Mouse (Mus musculus): ENCODE measurements at regions not wholly inside any gene's neighbourhood (a gene's known extent, or its start where the extent isn't known, plus 50 kb on each side); places are given as distances from the start of the nearest gene placed in this dataset.
A peak's percentile ranks its signal among the peaks of the same experiment; 100 is the strongest.
"Not testable (repeated sequence)": the region's sequence is repeated elsewhere in the genome, so short reads cannot be mapped to it uniquely, and the experiment has no call there.

- DNase-seq, result no peak
These were observed 155.6 kb upstream of the Ipo5 start for GRCm38 (mm10) chr14:120755389-120755788.

GRCm38 (mm10) chr14:120758200-120758830 is 152.7 kb upstream of the Ipo5 start:
- DNase-seq, result no peak

- peak; percentile 76 to 78 for DNase-seq
These were observed 148.9 kb upstream of the Ipo5 start for GRCm38 (mm10) chr14:120762168-120762567.

GRCm38 (mm10) chr14:120762733-120763132 is 148.3 kb upstream of the Ipo5 start:
- peak; percentile 28 to 38 for DNase-seq

GRCm38 (mm10) chr14:120763796-120764195 is 147.2 kb upstream of the Ipo5 start:
- no peak for DNase-seq

GRCm38 (mm10) chr14:120764386-120764785 is 146.6 kb upstream of the Ipo5 start:
- DNase-seq, result no peak

- no peak for DNase-seq
These were observed 144.6 kb upstream of the Ipo5 start for GRCm38 (mm10) chr14:120766451-120766850.

GRCm38 (mm10) chr14:120770579-120770978 is 140.4 kb upstream of the Ipo5 start:
- no peak for DNase-seq

GRCm38 (mm10) chr14:120773001-120773400 is 138.0 kb upstream of the Ipo5 start:
- not testable (repeated sequence) for DNase-seq

GRCm38 (mm10) chr14:120791828-120792554 is 119.0 kb upstream of the Ipo5 start:
- DNase-seq, result peak in 1 of 2 experiments; percentile 39

GRCm38 (mm10) chr14:120797916-120798490 is 113.0 kb upstream of the Ipo5 start:
- no peak for DNase-seq

- no peak for DNase-seq
These were observed 107.8 kb upstream of the Ipo5 start for GRCm38 (mm10) chr14:120803191-120803590.

- DNase-seq, result no peak
These were observed 107.3 kb upstream of the Ipo5 start for GRCm38 (mm10) chr14:120803739-120804138.

GRCm38 (mm10) chr14:120804183-120804848 is 106.7 kb upstream of the Ipo5 start:
- no peak for DNase-seq

GRCm38 (mm10) chr14:120805137-120805536 is 105.9 kb upstream of the Ipo5 start:
- no peak for DNase-seq

GRCm38 (mm10) chr14:120805816-120806552 is 105.0 kb upstream of the Ipo5 start:
- not testable (repeated sequence) for DNase-seq

GRCm38 (mm10) chr14:120806553-120806893 is 104.5 kb upstream of the Ipo5 start:
- DNase-seq, result no peak

- DNase-seq, result no peak
These were observed 101.7 kb upstream of the Ipo5 start for GRCm38 (mm10) chr14:120809321-120809720.

GRCm38 (mm10) chr14:120813938-120814337 is 97.1 kb upstream of the Ipo5 start:
- DNase-seq, result no peak

- peak; percentile 50 to 53 for DNase-seq
These were observed 95.9 kb upstream of the Ipo5 start for GRCm38 (mm10) chr14:120815126-120815525.

- DNase-seq, result no peak
These were observed 94.5 kb upstream of the Ipo5 start for GRCm38 (mm10) chr14:120816529-120816928.

- DNase-seq, result no peak
These were observed 84.8 kb upstream of the Ipo5 start for GRCm38 (mm10) chr14:120826187-120826586.
